Mouse (Mus musculus) lung, postnatal 14 days (tissue): ENCODE data around the gene Ak9.
A peak's percentile ranks its signal among the peaks of the same experiment; 100 is the strongest.
"Not testable (repeated sequence)": the region's sequence is repeated elsewhere in the genome, so short reads cannot be mapped to it uniquely, and the experiment has no call there.

Experiments used
- DNase-seq: peaks from one replicate; pipeline ENCODE4 v3.0.0; 2021

Gene Ak9

GRCm38 (mm10) chr10:41332533-41333043 lies 28.8 kb downstream of the Ak9 start:
- no peak for DNase-seq

GRCm38 (mm10) chr10:41341346-41341745 lies 37.6 kb downstream of the Ak9 start:
- DNase-seq = peak; percentile 55

GRCm38 (mm10) chr10:41365086-41365485 lies 61.3 kb downstream of the Ak9 start:
- DNase-seq = no peak

DNA sequence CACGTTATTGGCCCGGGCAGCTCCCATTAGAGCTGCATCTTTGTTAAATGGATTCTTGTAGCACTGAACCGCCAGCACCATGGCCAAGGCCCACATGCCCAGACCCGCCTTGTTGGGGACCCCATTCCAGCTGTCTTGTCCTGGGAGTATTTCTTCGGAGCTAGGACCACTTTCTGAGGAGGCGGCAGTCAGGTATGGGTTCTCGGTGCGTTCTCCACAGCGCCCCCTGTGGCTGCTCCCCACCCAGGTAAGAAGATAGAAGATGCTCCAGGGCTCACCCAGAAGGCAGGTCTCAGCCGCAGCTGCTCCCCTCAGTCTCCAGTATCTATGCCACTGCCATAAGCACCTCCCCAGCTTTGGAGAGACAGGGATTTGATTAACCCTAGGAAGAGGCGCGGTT lies 76.7 kb downstream of the Ak9 start:
- DNase-seq = no peak

DNA sequence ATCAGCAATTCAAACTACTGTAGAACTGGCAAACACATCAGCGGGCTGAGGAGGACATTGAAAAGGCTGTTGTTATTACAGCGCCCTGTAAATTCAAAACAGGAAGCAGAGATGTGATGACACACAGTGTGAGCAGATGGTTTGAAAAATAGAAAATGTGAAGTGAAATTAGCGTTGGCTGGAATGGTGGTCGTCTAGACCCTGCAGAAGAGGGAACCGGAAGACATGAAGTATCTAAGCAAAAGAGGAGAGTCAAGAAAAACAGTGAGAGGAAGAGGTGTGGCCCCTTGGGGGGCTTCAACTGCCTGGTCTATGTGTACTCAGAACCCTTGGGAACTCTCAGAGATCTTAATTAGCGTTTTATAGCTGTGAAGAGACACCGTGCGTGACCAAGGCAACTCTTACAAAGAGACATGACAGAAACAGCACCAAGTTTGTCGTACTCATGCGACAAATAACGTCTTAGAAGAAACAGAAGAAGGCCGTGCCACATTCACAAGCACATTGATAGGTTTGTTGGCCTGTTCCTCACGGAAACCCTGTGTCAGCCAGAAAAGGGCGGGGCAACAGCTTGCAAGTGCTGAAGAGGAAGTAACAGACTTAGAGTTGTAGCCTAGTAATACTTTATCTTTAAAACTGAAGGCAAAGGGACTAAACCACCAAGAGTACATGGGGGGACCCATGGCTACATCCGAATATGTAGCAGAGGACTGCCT lies 81.9 kb downstream of the Ak9 start:
- peak; percentile 47 for DNase-seq

- no peak for DNase-seq
Observed at GRCm38 (mm10) chr10:41393555-41393954, 89.8 kb downstream of the Ak9 start.

DNA sequence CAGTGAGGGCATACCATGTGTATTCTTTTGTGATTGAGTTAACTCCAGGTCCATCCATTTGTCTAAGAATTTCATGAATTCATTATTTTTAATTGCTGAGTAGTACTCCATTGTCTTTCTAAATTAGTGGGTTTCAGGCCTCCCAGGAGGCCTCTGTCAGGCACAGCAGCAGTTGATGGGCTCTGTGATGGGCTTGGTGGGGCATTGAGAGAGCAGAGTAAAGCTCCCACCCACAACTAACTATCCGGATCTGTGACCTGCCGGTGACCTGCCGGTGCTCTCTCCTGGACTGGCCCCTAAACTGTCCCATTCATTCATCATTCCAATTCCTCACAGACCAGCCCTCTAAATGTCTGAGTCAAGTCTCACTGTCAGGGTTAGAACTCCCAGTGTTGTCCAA lies 97.3 kb downstream of the Ak9 start:
- no peak for DNase-seq

DNA sequence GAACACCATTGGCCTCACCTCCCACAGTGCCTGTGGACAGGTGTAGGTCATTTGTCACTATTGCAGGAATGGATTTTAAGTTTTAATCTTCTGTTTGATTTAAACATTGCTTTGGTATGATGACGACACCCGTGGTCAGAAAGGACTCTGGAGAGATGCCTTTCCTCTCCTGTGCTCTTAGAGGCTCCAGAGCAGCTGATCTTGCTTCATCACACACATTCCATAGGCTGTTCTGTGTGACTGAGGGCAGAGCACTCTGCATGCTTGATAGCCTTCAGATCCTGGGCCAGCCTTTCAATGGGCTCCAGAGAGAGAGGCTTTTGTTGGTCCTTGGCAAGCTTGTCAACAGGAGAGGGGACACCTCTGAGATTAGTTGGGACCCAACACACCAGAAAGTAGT lies 99.6 kb downstream of the Ak9 start:
- no peak for DNase-seq

DNA sequence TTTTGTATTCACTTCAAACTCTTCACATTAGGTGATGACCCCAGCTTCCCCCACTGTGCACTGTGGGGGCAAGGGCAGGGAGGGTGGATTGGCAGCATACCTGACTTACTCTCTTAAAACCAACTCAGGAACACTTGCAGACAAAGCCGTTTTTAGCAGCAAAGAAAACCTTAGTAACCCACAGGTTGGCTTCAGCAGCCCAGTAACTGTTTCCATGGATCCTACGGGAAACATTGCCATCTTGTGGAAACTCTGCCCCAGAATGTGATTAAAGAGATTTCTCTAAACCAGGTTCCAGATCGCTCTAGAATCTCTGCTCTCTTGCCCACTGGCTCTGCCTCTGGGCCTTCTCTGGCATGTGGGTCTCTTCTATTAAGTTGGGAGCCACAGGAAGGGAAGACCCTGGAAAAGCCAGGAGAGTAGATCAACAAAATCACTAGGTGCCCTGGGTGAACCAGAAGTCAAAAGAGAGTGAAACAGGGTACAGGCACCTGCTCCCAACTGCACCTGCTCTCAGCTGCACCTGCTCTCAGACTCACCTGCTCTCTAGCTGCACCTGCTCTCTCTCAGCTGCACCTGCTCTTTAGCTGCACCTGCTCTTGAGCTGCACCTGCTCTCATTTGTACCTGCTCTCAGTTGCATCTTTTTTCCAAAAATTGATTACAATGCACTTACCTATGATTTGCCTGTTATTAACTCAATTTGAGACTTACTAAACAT lies 100.3 kb downstream of the Ak9 start:
- DNase-seq = peak; percentile 25

DNA sequence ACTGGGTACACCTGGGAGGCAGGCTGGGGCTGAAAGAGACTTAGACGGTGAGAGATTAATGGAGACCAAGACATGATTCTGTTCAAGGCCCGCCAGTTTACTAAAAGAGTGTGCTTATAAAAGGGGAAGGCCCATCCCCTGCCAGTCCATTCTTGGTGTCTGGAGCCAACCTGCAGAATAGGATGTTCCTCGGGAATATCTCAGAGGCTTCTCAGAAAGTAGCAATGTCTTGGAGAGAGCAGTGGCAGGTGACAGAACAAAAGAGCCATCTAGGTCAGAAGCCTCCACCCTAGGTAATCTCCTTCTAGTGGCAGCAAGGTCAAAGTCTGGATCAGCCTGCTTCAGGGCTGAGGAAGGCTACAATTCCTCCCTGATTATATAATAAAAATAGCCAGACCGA lies 106.4 kb downstream of the Ak9 start:
- DNase-seq = not testable (repeated sequence)

DNA sequence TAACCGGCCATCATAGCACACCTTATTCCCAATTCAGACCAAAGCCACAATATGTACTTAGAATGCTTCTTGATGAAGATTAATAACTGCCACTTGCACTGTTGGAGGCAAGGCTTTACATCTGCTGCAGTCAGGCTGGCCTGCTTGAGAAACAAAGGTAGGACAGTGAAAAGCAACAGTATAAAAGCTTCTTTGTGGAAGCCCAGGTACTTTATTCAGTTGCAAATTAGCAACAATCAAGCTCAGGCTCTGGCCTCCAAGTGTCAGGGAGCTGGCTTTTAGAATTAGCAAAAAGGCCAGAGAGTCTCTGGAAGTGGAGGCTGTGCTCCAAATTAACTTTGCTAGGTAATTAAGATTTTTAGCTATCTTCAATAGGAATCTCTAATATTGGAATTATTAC lies 107.0 kb downstream of the Ak9 start:
- not testable (repeated sequence) for DNase-seq

DNA sequence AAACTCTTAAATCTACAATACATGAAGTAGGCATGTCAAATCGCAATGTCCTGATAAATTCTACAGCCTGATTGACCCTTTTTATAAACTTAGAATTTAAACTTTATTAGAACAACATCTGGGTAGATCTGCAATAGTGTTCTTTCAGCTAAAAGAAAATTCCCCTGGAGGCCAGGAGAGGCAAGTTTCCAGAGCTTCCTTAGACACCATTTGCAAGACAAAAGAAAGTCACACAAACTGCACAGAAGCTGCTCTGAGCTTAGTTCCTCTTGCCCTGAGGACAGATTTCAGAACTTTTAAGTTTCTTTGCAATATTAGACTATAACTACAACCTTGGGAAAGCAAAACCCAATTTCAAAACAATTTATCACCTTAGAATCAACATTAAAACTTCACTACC lies 109.7 kb downstream of the Ak9 start:
- not testable (repeated sequence) for DNase-seq

GRCm38 (mm10) chr10:41415368-41415767 lies 111.6 kb downstream of the Ak9 start:
- not testable (repeated sequence) for DNase-seq

GRCm38 (mm10) chr10:41420496-41421200 lies 116.9 kb downstream of the Ak9 start:
- no peak for DNase-seq

DNA sequence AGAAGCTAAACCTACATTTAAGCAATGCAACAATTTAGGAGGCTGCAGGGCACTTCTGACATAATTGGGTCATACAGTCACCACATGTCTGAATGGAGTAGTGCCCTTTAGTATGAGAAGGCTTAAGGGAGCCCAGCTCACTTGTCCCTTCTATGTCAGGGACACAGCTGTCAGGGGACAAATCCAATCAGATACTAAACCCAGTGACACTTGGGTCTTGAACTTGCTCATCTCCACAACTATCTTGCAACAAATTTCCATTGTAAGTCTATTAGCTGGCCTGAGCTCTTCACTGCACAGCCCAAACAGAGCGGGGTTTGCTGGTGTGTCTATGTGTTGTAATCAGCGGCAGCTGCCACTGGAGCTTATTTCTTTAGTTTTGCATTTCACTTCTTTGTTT lies 119.9 kb downstream of the Ak9 start:
- DNase-seq = no peak

- DNase-seq = no peak
Observed at GRCm38 (mm10) chr10:41426368-41426767, 122.6 kb downstream of the Ak9 start.

DNA sequence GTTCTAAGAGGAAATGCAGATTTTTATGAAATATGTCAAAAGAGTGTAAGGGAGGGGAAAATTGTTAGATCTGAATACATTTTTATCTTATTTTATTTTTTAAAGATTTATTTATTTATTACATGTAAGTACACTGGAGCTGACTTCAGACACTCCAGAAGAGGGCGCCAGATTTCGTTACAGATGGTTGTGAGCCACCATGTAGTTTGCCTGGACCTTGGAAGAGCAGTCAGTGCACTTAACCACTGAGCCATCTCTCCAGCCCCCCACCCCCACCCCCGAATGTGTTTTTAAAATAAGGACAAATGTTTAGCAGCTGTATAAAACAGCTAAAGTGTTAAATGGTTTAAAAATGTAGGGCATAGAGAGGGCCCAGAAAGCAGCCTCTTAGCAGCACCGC lies 130.8 kb downstream of the Ak9 start:
- peak; percentile 73 for DNase-seq

GRCm38 (mm10) chr10:41435141-41435540 lies 131.4 kb downstream of the Ak9 start:
- no peak for DNase-seq

GRCm38 (mm10) chr10:41448216-41448615 lies 144.4 kb downstream of the Ak9 start:
- no peak for DNase-seq

- DNase-seq = peak; percentile 19
Observed at GRCm38 (mm10) chr10:41449684-41450083, 145.9 kb downstream of the Ak9 start.

DNA sequence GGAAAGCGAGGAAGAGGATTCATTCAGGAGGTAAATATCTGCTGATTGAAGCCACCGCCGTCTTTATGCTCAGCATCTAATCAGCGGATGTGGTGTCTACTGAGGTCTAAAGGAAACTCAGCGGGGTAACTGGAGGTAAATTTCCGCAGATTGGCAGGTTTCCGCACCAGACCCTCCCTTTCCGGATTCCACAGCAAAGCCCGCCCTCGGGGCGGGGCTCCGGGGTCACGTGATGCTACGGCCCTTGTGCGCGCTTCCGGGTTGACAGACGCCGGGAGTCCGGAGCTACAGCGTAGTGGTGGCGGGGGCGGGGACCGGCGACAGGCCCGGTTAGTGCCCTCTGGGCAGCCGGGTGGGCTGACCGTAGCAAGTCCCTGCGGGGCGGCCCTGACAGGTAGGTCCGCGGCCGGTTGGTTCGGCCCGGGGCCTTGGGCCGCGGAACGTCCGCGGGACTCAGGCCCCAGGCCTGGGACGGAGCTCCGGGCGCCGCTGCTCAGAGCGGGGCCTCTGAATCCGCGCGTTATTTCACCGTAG lies 146.4 kb downstream of the Ak9 start, which contains the start of gene Zbtb24:
TSS of gene Zbtb24 (plus strand) at position 247 of the 534 bp plus-strand sequence.
- peak; percentile 97 for DNase-seq

DNA sequence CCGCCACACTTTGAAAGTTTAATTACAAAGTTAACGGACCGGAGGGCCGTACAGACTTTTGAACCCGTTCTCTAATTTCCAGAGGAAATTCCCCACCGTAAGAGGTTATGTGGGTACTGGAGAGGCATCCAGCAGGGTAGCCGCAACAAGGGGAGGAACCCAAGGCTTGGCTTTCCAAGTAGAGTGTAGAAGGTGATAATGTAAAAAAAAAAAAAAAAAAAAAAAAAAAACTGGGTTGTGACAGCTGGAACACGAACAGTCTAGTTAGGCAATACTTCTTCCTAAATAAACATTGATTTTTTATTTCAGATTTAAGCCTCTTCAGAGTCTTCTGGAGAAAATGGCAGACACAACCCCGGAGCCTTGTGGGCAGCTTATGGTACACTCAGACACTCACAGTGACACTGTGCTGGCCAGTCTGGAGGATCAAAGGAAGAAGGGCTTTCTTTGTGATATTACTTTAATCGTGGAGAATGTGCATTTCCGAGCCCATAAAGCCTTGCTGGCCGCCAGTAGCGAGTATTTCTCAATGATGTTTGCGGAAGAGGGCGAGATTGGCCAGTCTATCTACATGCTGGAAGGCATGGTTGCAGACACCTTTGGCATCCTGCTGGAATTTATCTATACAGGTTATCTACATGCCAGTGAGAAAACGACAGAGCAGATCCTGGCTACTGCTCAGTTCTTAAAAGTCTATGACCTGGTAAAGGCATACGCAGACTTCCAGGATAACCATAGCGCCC lies 147.2 kb downstream of the Ak9 start:
- no peak for DNase-seq

DNA sequence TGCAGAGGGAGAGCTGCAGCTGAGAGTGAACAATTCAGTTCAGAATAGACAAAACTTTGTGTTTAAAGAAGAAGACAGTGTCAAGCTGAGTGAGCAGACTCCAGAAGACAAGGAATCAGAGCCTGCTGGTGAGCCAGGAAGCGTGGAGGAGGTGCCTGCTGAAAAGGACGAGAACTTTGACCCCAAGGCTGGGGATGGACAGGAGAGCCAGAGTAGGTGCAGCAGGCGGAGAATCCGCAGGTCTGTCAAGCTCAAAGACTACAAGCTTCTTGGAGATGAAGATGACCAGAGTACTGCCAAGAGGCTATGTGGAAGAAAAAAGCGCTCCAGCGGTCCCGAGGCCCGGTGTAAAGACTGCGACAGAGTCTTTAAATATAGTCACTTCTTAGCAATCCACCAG lies 147.9 kb downstream of the Ak9 start:
- DNase-seq = no peak
